Mouse (Mus musculus) embryo, embryonic 9.5 days (tissue): Measurements from ENCODE around the gene C5ar2.

Source experiments
- DNase-seq: peaks from one replicate; pipeline ENCODE4 v3.0.0-alpha.2; 2017; ENCODE audit errors: extremely low spot score

Gene C5ar2

GRCm38 (mm10) chr7:16198540-16198939 lies 45.4 kb downstream of the C5ar2 start:
- no peak for DNase-seq

GRCm38 (mm10) chr7:16197166-16197565 lies 46.8 kb downstream of the C5ar2 start:
- no peak for DNase-seq

GRCm38 (mm10) chr7:16196616-16197015 lies 47.3 kb downstream of the C5ar2 start:
- DNase-seq: no peak

- no peak for DNase-seq
These were observed 50.3 kb downstream of the C5ar2 start for GRCm38 (mm10) chr7:16193702-16194101.

- peak; percentile 55 for DNase-seq
These were observed 51.6 kb downstream of the C5ar2 start for GRCm38 (mm10) chr7:16192315-16192714.

GRCm38 (mm10) chr7:16187494-16187893 lies 56.5 kb downstream of the C5ar2 start:
- no peak for DNase-seq
